7 mouse cellular contexts compared by ENCODE assay signal in genomic region chr12:73537499-73538138, GRCm38 (mm10). TPM values are rescaled to one million over a fixed set of nuclear protein-coding genes. Genes with fewer than 3 reads are reported as not detected.
A peak's percentile ranks its signal among the peaks of the same experiment; 100 is the strongest.
DNase-seq lines count a peak whose midpoint lies in the region; ATAC-seq and TF ChIP-seq lines count a peak whose summit lies in the region.

No protein-coding gene starts in this region.

- peak; percentile 67; the same call in 1 of the 2 replicates for ATAC-seq in heart, embryonic 12.5 days (ENCODE audit: insufficient number of reproducible peaks, low FRiP score)
- ATAC-seq in kidney, postnatal 0 days (replicated peaks; ENCODE audit: low FRiP score, low read depth): peak; percentile 43

- no peak overlapping the region for H3K9ac ChIP-seq in CH12.LX (ENCODE audit: insufficient read depth, low read depth)
- no peak overlapping the region; the same call in 1 of the 2 replicates for H3K9ac ChIP-seq in heart, embryonic 12.5 days
- no peak overlapping the region for H3K9ac ChIP-seq in kidney, postnatal 0 days (ENCODE audit: low read depth, low read length)

- TF ChIP-seq RAD21 in CH12.LX (IDR thresholded peaks at IDR 0.05; ENCODE audit: low read depth, low read length): no peak; the same call in none of the 2 replicates

- no peak for TF ChIP-seq POLR2A in CH12.LX (IDR thresholded peaks at IDR 0.05; ENCODE audit: low read depth, low read length)

- peaks cover 8 to 9% of the 10 kb centered on the region in 2 experiments for H3K4me1 ChIP-seq in CH12.LX (ENCODE audit: control insufficient read depth in 1 of 2, insufficient read depth in 2 of 2)
- 0 out of 2 replicates have a peak, but pooled peaks cover 4% of the 10 kb centered on the region for H3K4me1 ChIP-seq in heart, embryonic 12.5 days (replicated peaks)
- no peaks in the 10 kb centered on the region for H3K4me1 ChIP-seq in kidney, postnatal 0 days (replicated peaks; ENCODE audit: insufficient read depth, low read length)

- no peak overlapping the region for H3K27ac ChIP-seq in CH12.LX (ENCODE audit: insufficient read depth, low read depth)
- H3K27ac ChIP-seq in heart, embryonic 12.5 days (ENCODE audit: poor library complexity, severe bottlenecking): no peak overlapping the region
- H3K27ac ChIP-seq in kidney, postnatal 0 days: no peak overlapping the region

- no peaks in the 10 kb centered on the region for H3K9me3 ChIP-seq in CH12.LX (replicated peaks; ENCODE audit: low read length)
- H3K9me3 ChIP-seq in heart, embryonic 12.5 days (replicated peaks): no peaks in the 10 kb centered on the region; the same call in 1 of the 2 replicates
- H3K9me3 ChIP-seq in kidney, postnatal 0 days (replicated peaks; ENCODE audit: low read length): no peaks in the 10 kb centered on the region

- peak; percentile 28 for DNase-seq in CH12.LX (ENCODE audit: extremely low read depth)
- DNase-seq in R1 (ENCODE audit: low read depth, low spot score): peak; percentile 88
- peak; percentile 26 for DNase-seq in kidney, postnatal 0 days (ENCODE audit: low spot score)
- DNase-seq in lung, postnatal 36 days: peak; percentile 84
- no peak for DNase-seq in left cerebral cortex, postnatal 36 days (ENCODE audit: low spot score in 2 of 2)
- DNase-seq in cerebellum, adult 11-12 months: no peak

- H3K36me3 ChIP-seq in CH12.LX (replicated peaks in 1 of 2; ENCODE audit: control insufficient read depth in 1 of 2, insufficient read depth in 1 of 2, low read length in 1 of 2): peaks cover 0 to 2% of the 10 kb centered on the region in 2 experiments
- H3K36me3 ChIP-seq in heart, embryonic 12.5 days: no peaks in the 10 kb centered on the region
- no peaks in the 10 kb centered on the region for H3K36me3 ChIP-seq in kidney, postnatal 0 days (ENCODE audit: insufficient read depth, low read length)

- intact Hi-C loops in left cerebral cortex, postnatal 36 days (cut with DNase I): no loop called here

- H3K4me3 ChIP-seq in CH12.LX (replicated peaks in 1 of 3; ENCODE audit: low read depth in 2 of 3, low read length in 2 of 3, poor library complexity in 1 of 3): no peak overlapping the region
- peak overlapping the region; percentile 18 for H3K4me3 ChIP-seq in heart, embryonic 12.5 days
- H3K4me3 ChIP-seq in kidney, postnatal 0 days (replicated peaks; ENCODE audit: low read depth, low read length): 0 out of 2 replicates have a peak overlapping the region, but pooled peaks have one; percentile 1

- no peaks in the 10 kb centered on the region for H3K79me2 ChIP-seq in CH12.LX (replicated peaks; ENCODE audit: control insufficient read depth, extremely low read depth, insufficient read depth, poor library complexity, severe bottlenecking)

- no peaks in the 10 kb centered on the region for H3K27me3 ChIP-seq in CH12.LX (replicated peaks)
- peaks cover 14% of the 10 kb centered on the region for H3K27me3 ChIP-seq in heart, embryonic 12.5 days (replicated peaks)
- peaks cover 5% of the 10 kb centered on the region for H3K27me3 ChIP-seq in kidney, postnatal 0 days (ENCODE audit: insufficient read depth, low read length)

- H3K4me2 ChIP-seq in CH12.LX (ENCODE audit: insufficient read depth, low read depth, poor library complexity, severe bottlenecking): peak overlapping the region; percentile 4; the same call in 1 of the 2 replicates
- H3K4me2 ChIP-seq in heart, embryonic 12.5 days: peak overlapping the region; percentile 52
- peak overlapping the region; percentile 47 for H3K4me2 ChIP-seq in kidney, postnatal 0 days (ENCODE audit: low read length)

- dilution Hi-C loops in CH12.LX (cut with MboI; ENCODE audit: extremely low pct_ligation_motif_present, extremely low pct_unique_long_range_greater_than_20kb, low sequenced_read_pairs): no loop called here

- WGBS in heart, embryonic 12.5 days: 24% methylated on average over 17 of the region's 17 CpGs
- 34% methylated on average over 17 of the region's 17 CpGs for WGBS in kidney, postnatal 0 days

- peak in 1 of 2 experiments; percentile 55; a peak in 2 of 4 replicates for TF ChIP-seq CTCF in CH12.LX (conservative IDR thresholded peaks at IDR 0.05 in 1 of 2, IDR thresholded peaks at IDR 0.05 in 1 of 2; ENCODE audit: low read depth in 2 of 2, low read length in 2 of 2)
- peak; percentile 54; the same call in 1 of the 2 replicates for TF ChIP-seq CTCF in kidney, postnatal 0 days (IDR thresholded peaks at IDR 0.05; ENCODE audit: low read depth)

- no peak for TF ChIP-seq EP300 in CH12.LX (IDR thresholded peaks at IDR 0.05; ENCODE audit: low read length)

- in situ Hi-C loops in CH12.LX (cut with MboI; ENCODE audit: low pct_ligation_motif_present, low pct_unique_long_range_greater_than_20kb, low sequenced_read_pairs): no loop called here

TF ChIP-seq in CH12.LX, 34 proteins besides CTCF, POLR2A, EP300 and RAD21:
- TF ChIP-seq SMC3 (IDR thresholded peaks at IDR 0.05; ENCODE audit: low read depth, low read length) (peak; percentile 15; the same call in 1 of the 2 replicates), MXI1 (IDR thresholded peaks at IDR 0.05; ENCODE audit: low read depth, low read length) (no peak)

RNA-seq across cellular contexts. Expression of gene Tmem30b, which starts 8.6 kb away (rescaled TPM):
- total RNA-seq in CH12.LX (2012; rRNA removed) (not detected in 2 replicates), CH12.LX (2014; rRNA removed) (not detected in 2 replicates)
- not detected in 2 replicates for polyA plus RNA-seq in CH12.LX (2012; ENCODE audit: insufficient read length, low read depth)
- 0.18 and 0.36 TPM in 2 replicates for polyA plus RNA-seq in heart, embryonic 12.5 days (2016; fragmentation: Nextera tagmentation; extraction: Ambion mirVana)
- 31.2 and 31.9 TPM in 2 replicates for polyA plus RNA-seq in kidney, postnatal 0 days (2015; fragmentation: Nextera tagmentation; extraction: Ambion mirVana)
- total RNA-seq in left cerebral cortex, postnatal 36 days (2021): under 1 TPM in 1 of 2 experiments, not detected in 1; 0.12 TPM

RNA-seq across cellular contexts. Expression of gene Prkch, which starts 47.0 kb away (rescaled TPM):
- total RNA-seq in CH12.LX (2012; rRNA removed) (0.55 and 0.76 TPM in 2 replicates), CH12.LX (2014; rRNA removed) (1.8 and 2.2 TPM in 2 replicates)
- 2.3 and 2.4 TPM in 2 replicates for polyA plus RNA-seq in CH12.LX (2012; ENCODE audit: insufficient read length, low read depth)
- 19.5 and 20.0 TPM in 2 replicates for polyA plus RNA-seq in heart, embryonic 12.5 days (2016; fragmentation: Nextera tagmentation; extraction: Ambion mirVana)
- polyA plus RNA-seq in kidney, postnatal 0 days (2015; fragmentation: Nextera tagmentation; extraction: Ambion mirVana): 10.4 and 11.2 TPM in 2 replicates
- total RNA-seq in left cerebral cortex, postnatal 36 days (2021): 1 to 10 TPM; 4.6 to 6.0 TPM

Comparison
In these comparisons a context has a peak if more than half of its experiments do, and no peak if none do; other contexts are left out.
1. DNase-seq: peak in CH12.LX (single experiment), R1 (single experiment), kidney, postnatal 0 days (single experiment) and lung, postnatal 36 days (single experiment); none in left cerebral cortex, postnatal 36 days (0 of 2) and cerebellum, adult 11-12 months (single experiment).
2. H3K4me3 ChIP-seq: peak in heart, embryonic 12.5 days (single experiment) and kidney, postnatal 0 days (single experiment); none in CH12.LX (0 of 3).
3. RNA of gene Tmem30b, which starts 8.6 kb away (polyA plus RNA-seq): 31.2 to 31.9 TPM in kidney, postnatal 0 days; 0.18 to 0.36 TPM in heart, embryonic 12.5 days and not detected in CH12.LX; every median in the first group is over 10 times any median in the second.
4. Peak in every context shown above with its lines, with median percentiles within 50 percentile points of each other: H3K4me2 ChIP-seq.